Mouse (Mus musculus) layer of hippocampus, adult 18-20 months (tissue): Measurements from ENCODE around the gene Elmod2. TPM values are rescaled to one million over a fixed set of nuclear protein-coding genes. Genes with fewer than 3 reads are reported as not detected.

ENCODE experiments used
- DNase-seq, 2 experiments: peaks; one replicate each; pipeline ENCODE4 v3.0.0; 2022; ENCODE audit warnings: low spot score in 2 of 2
- total RNA-seq, 2 experiments: library from RNA; stranded (reverse); gene quantifications; 2 replicates each; pipeline ENCODE4 v1.2.3; 2021

The Elmod2 gene
- total RNA-seq, 2 experiments from 2014 or later: 13.7 to 13.9 TPM

DNA sequence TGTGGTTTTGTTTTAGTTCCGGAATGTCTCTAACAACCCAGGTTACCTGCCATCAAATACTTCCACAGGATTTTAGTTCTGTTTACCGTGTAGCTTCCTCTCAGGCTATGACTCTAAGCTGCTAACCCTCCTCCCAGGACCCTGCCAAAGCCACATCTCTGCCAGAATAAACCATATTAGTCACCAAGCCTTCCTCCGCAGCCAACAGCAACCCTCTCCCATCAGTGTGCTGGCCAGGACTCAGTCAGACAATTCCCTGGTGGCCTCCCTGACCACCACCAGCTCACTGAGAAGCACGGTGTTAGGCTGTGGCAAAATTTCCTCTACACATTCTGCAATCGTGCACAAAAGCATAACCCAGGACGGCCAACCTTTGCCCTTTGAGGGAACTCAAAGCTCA lies 53.9 kb downstream of the Elmod2 start:
- DNase-seq: no peak

DNA sequence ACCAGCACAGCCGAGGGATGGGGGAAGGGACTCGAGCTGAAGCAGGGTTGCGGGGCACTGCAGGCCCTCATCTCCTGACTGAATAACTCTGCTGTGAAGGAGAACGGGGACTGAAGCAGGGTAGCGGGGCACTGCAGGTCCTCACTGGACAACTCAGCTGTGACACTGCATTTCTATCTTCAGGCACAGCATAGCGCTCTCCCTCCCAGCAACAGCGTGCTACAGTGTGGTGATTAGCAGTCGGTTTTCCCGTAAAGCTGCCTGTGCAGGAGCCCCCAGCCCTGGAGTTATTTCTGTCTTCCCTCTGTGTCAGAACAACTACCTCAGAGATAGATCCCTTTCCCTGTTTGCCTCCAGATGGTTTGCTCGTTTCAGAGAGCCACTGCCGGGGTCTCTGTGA lies 57.8 kb downstream of the Elmod2 start:
- no peak for DNase-seq

DNA sequence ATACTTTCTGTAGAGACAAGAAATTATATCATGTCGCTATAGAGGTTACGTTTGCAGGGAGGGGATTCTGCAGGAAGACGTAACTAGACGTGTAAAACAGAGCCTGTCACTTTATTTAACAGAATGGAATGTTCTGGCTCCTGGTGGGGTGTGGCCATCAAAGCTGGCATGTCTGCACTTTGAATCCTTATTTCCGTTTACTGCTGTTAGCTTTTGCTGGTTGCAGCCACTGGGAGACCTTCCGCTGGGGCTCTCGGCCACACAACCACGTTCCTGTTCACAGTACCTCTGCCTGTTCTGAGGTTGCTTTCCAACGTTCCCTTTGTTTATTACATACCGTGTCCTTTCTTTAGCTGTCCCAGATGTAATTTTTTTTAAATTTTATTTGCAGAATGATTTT lies 59.8 kb downstream of the Elmod2 start:
- no peak for DNase-seq

DNA sequence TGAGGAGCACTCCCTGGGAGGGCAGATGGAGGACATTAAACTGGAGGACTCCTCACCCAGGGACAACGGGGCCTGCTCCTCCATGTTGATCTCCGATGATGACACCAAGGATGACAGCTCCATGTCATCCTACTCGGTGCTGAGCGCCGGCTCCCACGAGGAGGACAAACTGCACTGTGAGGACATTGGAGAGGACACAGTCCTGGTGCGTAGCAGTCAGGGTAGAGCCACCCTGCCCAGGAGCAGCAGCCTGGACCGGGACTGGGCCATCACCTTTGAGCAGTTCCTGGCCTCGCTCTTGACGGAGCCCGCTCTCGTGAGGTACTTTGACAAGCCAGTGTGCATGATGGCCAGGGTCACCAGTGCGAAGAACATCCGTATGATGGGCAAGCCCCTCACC lies 61.1 kb downstream of the Elmod2 start:
- DNase-seq: no peak

Other genes with a start within 250 kb of the Elmod2 start
- gene Tbc1d9, start 167.1 kb downstream of the Elmod2 start, total RNA-seq: 10 to 100 TPM; 61.2 to 65.3 TPM
- 1 to 10 TPM in 1 of 2 experiments, under 1 TPM in 1; 0.79 to 1.4 TPM for gene Gm10645, start 166.3 kb downstream of the Elmod2 start, total RNA-seq
- gene Ucp1, start 42.1 kb downstream of the Elmod2 start, total RNA-seq: not detected
- not detected for gene Mgat4d, start 16.0 kb upstream of the Elmod2 start, total RNA-seq
- 1 to 10 TPM; 7.9 to 8.1 TPM for gene Clgn, start 57.4 kb upstream of the Elmod2 start, total RNA-seq
- 100 to 1,000 TPM; 221 to 233 TPM for gene Scoc, start 125.9 kb upstream of the Elmod2 start, total RNA-seq
- not detected for gene Olfr370, start 203.3 kb upstream of the Elmod2 start, total RNA-seq
- 100 to 1,000 TPM; 161 to 162 TPM for gene Ndufb7, start 234.2 kb upstream of the Elmod2 start, total RNA-seq